Mouse (Mus musculus) lung, adult 2 months (tissue): ENCODE measurements around the gene Wfdc1.

Source experiments
- CTCF ChIP-seq: fragments of 200-500 bp; IDR thresholded peaks from 2 replicates; pipeline ENCODE4 v1.5.1; 2011; ENCODE audit warnings: mild to moderate bottlenecking, low read length, control low read depth; ENCODE audit not compliant: insufficient read depth
- POLR2A ChIP-seq: fragments of 200-500 bp; IDR thresholded peaks from 2 replicates; pipeline ENCODE4 v1.6.1; 2011; ENCODE audit warnings: low read depth, mild to moderate bottlenecking, control low read depth, low read length, borderline replicate concordance; ENCODE audit errors: extremely low read depth

- TF ChIP-seq CTCF: no peak
- no peak for TF ChIP-seq POLR2A
Observed at GRCm38 (mm10) chr8:119737093-119737900, 71.1 kb downstream of the Wfdc1 start.
